Mouse (Mus musculus): ENCODE results near the gene Stx16.

The Stx16 gene

GRCm38 (mm10) chr2:174075673-174076432 is at the start of gene Stx16:
TSS of gene Stx16 (plus strand) at chr2:174076308.
- peak; percentile 75 to 84 for DNase-seq (ENCODE audit: low spot score in 2 of 2)

- DNase-seq (ENCODE audit: low spot score in 2 of 2) = no peak
These were observed 49.7 kb upstream of the Stx16 start for GRCm38 (mm10) chr2:174026406-174026805.

- DNase-seq (ENCODE audit: low spot score in 2 of 2) = no peak
These were observed 42.8 kb upstream of the Stx16 start for GRCm38 (mm10) chr2:174033257-174033800.

- no peak for DNase-seq (ENCODE audit: low spot score in 2 of 2)
These were observed 28.5 kb upstream of the Stx16 start for GRCm38 (mm10) chr2:174047656-174048055.

GRCm38 (mm10) chr2:174049481-174050338 is 26.4 kb upstream of the Stx16 start:
- no peak for DNase-seq (ENCODE audit: low spot score in 2 of 2)

- DNase-seq (ENCODE audit: low spot score in 2 of 2) = no peak
These were observed 25.8 kb upstream of the Stx16 start for GRCm38 (mm10) chr2:174050339-174050685.

- DNase-seq (ENCODE audit: low spot score in 2 of 2) = no peak
These were observed 25.0 kb upstream of the Stx16 start for GRCm38 (mm10) chr2:174051081-174051481.

- no peak for DNase-seq (ENCODE audit: low spot score in 2 of 2)
These were observed 21.6 kb upstream of the Stx16 start for GRCm38 (mm10) chr2:174054496-174054895.

GRCm38 (mm10) chr2:174057730-174058129 is 18.4 kb upstream of the Stx16 start:
- DNase-seq (ENCODE audit: low spot score in 2 of 2) = no peak

GRCm38 (mm10) chr2:174058316-174058939 is 17.7 kb upstream of the Stx16 start:
- DNase-seq (ENCODE audit: low spot score in 2 of 2) = no peak

- no peak for DNase-seq (ENCODE audit: low spot score in 2 of 2)
These were observed 16.3 kb upstream of the Stx16 start for GRCm38 (mm10) chr2:174059591-174060385.

GRCm38 (mm10) chr2:174061219-174061618 is 14.9 kb upstream of the Stx16 start:
- no peak for DNase-seq (ENCODE audit: low spot score in 2 of 2)

GRCm38 (mm10) chr2:174063074-174063473 is 13.0 kb upstream of the Stx16 start:
- no peak for DNase-seq (ENCODE audit: low spot score in 2 of 2)

GRCm38 (mm10) chr2:174063527-174064211 is 12.4 kb upstream of the Stx16 start:
- DNase-seq (ENCODE audit: low spot score in 2 of 2) = no peak

GRCm38 (mm10) chr2:174067793-174068419 is 8.2 kb upstream of the Stx16 start:
- DNase-seq (ENCODE audit: low spot score in 2 of 2) = no peak

GRCm38 (mm10) chr2:174069532-174070049 is 6.5 kb upstream of the Stx16 start:
- DNase-seq (ENCODE audit: low spot score in 2 of 2) = no peak

GRCm38 (mm10) chr2:174071406-174071805 is 4.7 kb upstream of the Stx16 start:
- no peak for DNase-seq (ENCODE audit: low spot score in 2 of 2)

GRCm38 (mm10) chr2:174073156-174073790 is 2.8 kb upstream of the Stx16 start:
- DNase-seq (ENCODE audit: low spot score in 2 of 2) = no peak

- no peak for DNase-seq (ENCODE audit: low spot score in 2 of 2)
These were observed 1.5 kb upstream of the Stx16 start for GRCm38 (mm10) chr2:174074621-174075020.

Data from spleen, postnatal 36 days (tissue).